Mouse (Mus musculus): ENCODE data around the gene Mycn.

Gene Mycn

DNA sequence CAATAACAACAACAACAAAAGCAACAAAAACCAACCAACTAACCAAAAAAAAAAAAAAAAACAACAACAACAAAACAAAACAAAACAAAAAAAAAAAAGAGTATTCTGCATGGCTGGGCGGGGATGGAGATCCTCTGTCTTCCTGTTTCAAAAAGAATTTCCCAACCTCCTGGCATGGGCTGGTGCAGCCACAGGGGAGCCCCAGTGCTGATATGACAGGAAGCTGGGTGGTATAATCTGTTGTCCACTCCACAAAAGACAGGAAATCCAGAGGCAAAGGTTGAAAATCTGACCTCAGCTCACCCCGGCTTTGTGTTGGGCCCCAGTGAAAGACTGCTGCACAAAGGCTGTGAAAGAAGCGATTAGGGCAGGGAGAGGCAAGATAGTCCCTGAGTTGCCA is 17.3 kb downstream of the Mycn start:
- DNase-seq (ENCODE audit: low spot score) = no peak

DNA sequence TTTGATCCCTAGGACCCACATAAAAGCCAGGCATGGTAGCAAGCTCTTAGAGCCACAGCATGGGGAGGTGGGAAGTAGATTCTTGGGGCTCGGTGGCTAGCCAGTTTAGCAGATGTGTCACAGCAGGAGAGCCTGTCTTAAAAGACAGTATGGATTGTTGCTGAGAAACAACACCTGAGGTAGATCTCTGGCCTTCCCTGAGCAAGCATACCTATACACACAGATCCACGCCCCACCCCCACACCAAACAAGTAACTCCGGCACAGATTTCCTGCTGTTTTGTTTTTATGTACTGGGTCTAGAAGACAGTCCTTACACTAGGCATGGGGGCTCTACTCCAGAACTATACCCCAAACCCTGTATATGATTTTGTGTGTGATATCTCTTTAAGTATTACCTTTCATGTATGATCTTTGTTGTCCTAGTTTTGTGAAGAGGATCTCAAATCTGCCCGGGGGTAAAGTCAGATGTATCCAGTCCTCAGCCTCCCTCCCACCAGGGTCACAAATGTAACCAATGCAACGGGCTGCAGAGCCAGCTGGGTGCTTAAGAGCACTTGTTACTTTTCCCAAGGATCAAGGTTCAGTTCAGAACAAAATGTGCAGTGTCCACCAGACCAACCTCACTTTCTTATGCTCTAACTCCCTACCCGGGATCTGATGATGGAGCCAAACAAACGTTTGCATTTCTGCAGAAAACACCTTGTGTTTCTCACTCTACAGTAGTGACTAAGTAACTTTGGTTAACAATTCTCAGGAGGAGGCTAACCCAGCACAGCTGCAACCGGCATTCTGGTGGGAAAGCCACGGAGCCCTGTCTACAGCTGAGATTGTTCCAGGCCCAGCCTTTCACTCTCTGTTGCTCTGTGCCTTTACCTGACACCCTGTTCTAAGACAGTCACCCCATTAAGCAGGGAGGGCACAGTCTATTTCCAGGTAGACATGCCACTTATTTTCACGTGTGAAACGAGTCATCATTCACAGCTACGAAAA is 21.3 kb downstream of the Mycn start:
- DNase-seq (ENCODE audit: low spot score) = no peak

DNA sequence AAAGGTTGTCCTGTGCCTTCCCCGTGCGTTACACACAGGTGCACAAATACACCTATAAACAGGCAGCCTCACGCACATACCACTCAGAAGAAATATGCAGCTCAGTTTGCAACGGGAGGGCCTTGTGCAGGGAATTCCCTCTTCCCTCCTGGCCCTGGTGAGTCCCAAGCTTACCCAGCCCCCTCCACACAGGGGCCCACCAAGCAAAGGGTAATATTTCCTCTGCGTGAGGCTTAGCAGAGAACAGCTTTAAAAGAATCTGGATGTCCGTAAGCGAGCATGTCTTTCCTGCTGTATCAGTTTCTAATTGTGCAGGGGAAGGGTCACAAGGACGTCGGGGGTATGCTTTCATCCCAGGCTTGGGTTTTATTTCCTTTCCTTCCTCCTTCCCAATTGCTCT is 25.4 kb downstream of the Mycn start:
- DNase-seq (ENCODE audit: low spot score) = no peak

DNA sequence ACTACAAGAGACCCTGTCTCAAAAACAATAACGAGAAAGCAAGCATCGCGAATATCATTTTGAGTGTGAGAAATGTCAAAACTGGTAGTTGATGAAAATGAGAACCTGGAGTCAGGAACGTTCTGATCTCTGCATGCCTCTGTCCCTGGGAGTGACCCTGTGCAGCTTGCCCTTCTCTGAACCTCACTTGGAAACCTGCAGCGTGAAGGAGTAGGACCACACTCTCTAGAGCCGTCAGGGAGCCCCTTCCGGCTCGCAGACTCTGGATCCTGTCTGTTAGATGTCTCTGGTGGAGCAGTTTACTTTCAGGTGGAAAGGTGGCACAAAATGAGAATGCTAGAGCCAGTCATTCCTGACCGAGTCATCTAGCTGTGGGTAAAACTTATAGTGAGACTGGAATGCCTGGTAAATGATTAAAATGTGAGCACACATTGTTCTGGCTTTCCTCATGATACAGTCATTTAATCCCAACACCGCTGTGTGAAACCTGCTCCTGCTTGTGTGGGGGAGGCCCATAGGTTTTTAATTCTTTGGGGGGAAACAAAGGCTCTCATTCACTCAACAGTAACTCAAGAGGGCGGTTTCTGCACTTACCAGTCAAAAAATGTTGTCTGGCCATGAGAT is 31.2 kb downstream of the Mycn start:
- no peak for DNase-seq (ENCODE audit: low spot score)

DNA sequence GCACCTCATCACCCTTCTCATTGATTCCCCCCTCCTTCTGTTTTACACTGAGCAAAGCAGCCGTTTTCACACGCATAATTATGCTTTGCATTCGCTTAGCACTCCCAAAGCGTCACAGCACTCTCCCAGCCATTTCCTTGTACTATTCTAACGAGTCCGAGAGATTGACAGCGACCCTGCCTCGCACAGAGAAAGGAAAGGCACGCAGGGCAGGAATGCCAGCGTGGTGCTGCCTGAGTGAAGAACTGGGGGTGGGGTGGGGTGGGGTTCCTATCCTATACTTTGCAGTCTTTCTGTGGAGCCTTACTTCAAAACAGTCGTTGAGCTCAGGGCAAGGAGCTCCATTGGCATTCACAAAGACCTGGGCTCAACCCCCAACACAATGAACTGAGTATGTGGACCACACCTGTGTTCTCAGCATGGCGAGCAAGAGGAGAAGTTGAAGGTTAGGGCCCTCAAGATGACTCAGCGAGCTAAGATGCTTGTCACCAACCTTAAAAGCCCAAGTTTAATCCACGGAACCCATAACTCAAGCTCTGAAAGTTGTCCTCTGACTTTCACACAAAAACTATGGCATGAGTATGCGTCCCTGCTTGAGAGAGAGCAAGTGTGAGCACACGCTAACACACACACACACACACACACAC is 32.0 kb downstream of the Mycn start:
- DNase-seq (ENCODE audit: low spot score) = no peak

DNA sequence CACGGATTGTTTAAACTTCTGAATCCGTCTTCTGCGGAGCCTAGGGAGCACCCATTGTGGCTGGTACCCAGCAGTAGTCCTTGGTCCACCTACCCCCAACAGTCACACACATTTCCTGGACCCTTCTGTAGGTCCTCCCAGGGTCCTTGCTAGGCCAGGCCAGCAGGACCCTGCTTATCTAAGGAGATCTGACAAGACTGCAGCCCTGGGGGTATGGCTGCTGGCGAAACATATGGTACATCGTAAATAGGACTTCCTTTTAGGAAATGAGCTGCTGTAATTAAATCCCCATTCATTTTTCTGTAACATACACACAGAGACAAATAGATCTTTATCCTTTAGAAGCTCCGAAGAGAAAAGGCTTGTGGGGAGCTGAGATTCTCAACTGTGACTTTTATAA is 34.9 kb downstream of the Mycn start:
- DNase-seq (ENCODE audit: low spot score) = no peak

DNA sequence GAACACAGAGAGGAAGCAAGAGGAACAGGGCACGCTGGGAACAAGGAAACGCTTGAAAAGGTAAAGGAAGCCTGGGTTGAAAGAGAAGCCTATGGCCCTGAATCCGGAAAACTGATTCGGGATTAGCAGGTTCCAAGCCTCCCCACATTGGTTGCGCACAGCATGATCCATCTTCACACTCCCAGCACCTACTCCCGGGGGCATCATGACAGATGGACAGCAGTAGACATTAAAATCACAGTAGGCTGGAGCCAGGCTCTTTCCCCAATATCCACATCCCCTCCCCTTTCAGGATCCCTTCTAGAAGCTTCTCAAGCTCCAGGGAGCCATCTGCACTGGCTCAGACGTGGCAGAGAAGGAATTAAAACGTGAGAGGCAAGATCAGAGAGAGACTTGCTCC is 35.4 kb downstream of the Mycn start:
- no peak for DNase-seq (ENCODE audit: low spot score)

DNA sequence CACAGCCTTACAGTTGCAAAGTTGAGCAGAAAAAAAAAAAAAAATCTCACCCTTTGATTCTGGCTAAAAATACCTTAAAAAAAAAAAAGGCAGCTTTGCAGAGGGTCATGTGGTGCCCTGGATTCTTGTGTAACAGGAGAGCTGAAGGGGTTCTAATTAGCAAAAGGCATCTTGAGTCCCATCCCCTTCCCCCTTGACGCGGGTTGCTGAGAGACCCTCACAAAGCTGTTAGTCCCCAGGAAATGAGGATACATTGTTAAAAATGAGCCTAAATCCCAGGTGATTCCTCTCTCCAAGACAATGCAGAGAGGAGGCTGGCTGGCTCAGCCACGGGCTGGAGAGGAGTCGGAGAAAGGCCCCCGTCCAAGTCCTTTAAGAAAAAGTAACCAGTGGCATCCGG is 36.6 kb downstream of the Mycn start:
- no peak for DNase-seq (ENCODE audit: low spot score)

DNA sequence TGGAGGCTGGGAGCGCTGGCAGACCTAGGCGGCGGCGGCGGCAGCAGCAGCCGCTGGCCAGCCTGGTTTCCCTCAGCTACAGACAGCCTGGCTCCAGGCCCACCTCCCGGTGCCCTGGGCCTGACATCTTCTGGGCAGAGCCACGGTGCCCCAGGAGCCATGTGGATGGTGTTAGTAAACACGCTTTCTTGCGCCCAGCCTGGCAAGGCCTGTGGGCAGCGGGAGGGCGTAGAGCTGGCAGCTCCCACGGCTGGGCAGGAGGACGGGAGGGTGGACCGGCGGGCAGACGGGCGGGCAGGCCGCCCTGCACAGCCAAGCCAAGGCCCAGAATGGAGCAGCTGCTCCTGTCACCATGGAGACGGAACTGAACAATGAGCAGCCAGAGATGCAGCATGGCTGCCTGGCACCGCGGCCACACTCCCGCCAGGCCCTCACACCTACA is 37.2 kb downstream of the Mycn start:
- DNase-seq (ENCODE audit: low spot score) = peak; percentile 90

DNA sequence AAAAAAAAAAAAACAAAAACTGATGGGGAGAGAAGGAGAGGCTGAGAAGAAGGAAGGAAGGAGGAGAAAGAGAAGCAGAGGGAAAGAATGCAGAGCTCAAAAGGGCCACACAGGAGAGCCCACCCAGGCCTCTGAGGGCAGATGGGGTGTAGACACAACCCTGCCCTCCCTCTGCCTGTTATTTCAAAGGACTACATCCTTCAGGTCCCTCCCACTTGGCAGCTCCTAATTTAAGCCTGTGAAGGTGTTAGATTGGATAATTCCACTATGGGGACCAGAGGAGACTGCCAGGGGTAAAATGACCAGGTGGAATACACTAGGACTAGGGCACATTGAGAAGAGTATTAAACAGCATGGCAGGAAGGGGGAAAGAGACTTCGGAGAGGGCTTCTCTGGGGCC is 37.6 kb downstream of the Mycn start:
- DNase-seq (ENCODE audit: low spot score) = no peak

DNA sequence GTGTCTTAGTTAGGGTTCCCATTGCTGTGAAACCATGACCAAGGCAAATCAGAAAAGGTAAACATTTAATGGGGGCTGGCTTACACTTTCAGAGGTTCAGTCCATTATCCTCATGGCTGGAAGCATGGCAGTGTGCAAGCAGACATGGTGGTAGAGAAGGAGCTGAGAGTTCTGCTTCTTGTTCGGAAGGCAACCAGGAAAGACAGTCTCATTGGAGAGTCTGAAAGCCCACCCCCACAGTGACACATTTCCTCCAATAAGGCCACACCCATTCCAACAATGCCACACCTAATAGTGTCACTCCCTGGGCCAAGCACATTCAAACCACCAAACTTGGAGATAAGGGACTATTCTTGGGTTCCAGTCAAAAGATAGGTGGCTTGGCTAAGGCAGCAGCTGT is 39.3 kb downstream of the Mycn start:
- DNase-seq (ENCODE audit: low spot score) = no peak

DNA sequence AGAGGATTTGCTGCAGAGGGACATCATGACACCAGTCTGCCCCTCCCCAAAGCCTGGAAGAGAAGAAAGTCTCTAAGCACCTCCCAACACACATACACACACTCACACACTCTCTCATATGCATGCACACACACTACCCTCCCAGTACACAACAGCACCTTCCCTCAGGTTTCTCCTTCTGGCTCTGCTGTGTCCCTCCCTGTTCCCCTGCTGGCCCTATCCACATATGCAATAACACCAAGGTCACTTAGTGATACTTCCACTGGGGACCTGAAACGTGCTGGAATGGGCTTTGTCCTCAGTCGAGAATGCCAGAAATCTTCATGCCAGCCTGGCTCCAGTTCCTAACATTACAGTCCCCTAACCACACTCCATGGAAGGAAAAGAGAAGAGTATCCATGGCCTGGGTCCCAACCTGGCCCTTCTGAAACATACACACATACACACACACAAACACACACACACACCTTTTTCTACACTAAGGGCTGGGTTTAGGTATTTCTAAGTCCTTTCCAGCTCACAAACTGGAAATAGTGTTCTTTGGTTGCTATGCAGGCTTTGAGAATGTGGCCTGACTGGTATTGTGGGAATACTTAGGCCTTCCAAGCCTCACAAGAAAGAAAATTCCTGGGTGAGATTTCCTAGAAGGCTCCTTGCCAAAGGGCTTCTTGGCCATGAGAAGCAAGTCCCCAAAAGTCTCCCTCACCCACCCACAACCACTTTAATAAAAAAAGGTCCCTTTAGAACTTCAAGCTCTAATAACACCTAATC is 43.2 kb downstream of the Mycn start:
- DNase-seq (ENCODE audit: low spot score) = no peak

DNA sequence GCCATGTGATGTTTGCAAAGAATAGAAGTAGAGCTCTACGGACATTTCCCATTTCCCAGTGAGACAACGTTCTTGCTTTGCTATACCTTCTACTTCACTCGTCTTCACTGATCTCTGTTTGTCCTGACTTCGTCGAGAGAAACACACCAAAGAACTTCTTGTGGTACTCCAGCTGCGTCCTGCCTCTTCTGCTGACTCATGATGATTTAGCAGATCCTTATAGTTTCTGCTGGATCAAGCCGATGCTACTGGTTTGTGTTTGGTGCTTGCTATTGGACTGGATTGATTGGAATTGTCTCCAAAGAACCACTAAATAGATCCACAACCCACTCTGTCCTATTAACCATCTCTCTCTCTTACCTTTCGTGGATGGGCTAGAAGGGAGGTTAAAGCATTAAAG is 47.7 kb downstream of the Mycn start:
- no peak for DNase-seq (ENCODE audit: low spot score)

DNA sequence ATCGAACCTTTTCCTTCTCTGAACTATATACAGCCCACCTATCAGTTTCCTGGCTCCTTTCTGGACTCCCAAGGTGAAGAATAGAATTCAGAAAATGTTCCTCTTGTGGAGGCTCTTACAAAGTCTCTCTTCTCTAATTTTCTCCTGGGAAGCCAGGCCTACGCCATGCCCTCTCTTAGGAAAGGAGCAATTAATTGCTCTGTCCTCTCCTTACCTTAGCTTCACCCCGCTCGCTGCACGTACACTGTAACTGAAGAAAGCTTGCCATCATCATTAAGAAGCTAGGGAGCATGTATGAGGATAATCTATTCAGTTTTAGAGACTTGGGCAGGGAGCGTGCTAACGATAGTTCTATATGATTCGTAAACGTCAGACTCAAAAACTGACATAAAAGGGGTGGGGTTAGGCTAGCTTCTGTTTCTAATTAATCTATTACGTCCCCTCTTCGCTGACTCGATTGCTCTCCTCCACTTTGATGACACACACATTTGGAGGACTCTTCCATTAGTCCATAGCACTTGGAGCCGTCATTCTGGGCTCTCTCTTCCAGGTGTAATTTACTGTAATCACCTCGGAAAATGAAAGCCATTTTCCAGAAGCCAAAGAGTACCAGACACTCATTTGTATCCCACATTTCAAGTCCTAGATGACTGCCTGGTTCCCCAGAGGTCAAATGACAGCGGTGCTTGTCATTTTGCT is 55.4 kb downstream of the Mycn start:
- DNase-seq (ENCODE audit: low spot score) = peak; percentile 29

Data from embryo, embryonic 10 days (tissue).